Mouse (Mus musculus): ENCODE data around the gene Tuba1a.
"Not testable (repeated sequence)": the region's sequence is repeated elsewhere in the genome, so short reads cannot be mapped to it uniquely, and the experiment has no call there.

The Tuba1a gene

DNA sequence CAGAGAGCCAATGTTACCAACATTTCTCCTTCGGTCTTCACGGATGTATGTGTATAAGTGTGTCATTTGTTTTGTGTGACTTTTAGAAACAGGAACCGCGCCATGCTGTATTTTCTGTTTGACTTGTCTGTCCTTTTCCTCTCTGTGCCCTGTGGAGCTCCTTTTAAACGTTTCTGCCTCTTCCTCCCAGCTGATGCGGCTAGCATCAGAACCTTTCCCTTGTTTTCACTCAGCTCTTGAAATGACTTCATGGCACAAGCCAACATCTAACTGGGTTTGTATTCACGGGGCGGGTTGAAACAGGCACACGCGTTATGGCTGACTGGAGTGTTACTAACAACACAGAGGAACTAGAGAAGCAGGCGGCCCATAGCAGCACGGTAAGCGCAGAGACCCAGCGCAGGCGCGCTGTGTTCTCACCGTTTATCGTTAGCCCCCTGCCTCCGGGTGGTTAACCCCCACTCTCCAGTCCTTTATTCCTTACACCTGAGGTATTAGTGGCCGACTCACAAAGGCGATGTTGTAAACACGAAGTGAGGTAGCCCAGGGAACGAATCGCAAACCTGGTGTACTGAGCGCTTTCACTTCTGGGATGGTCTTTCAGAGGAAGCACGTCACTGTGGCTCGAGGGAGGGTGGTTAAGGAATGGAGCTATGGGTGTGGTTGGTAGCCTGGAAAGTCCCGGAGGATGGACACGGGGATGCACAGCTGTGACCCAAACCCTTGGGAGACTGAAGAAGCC, 31.9 kb upstream of the Tuba1a start:
- DNase-seq (ENCODE audit: low spot score) = peak; percentile 38

DNA sequence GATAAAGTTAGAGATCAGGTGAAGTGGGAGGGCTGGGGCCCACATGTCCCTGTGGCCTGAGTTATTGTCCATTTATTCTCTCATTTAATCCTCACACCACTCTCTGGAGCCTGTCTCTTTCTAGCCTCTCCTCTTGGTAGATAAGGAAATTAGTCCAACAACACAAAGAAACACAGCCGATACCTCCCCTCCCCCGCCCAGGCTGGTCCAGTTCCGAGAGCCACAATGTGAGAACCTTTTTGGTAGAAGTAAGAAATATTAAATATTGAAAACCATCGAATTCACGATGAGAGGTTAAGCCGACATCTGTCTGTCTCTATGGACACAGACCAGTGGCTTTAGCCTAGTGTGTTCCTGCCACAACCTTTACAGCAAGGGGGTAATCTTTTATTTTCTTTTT, 31.2 kb upstream of the Tuba1a start:
- DNase-seq (ENCODE audit: low spot score) = no peak

DNA sequence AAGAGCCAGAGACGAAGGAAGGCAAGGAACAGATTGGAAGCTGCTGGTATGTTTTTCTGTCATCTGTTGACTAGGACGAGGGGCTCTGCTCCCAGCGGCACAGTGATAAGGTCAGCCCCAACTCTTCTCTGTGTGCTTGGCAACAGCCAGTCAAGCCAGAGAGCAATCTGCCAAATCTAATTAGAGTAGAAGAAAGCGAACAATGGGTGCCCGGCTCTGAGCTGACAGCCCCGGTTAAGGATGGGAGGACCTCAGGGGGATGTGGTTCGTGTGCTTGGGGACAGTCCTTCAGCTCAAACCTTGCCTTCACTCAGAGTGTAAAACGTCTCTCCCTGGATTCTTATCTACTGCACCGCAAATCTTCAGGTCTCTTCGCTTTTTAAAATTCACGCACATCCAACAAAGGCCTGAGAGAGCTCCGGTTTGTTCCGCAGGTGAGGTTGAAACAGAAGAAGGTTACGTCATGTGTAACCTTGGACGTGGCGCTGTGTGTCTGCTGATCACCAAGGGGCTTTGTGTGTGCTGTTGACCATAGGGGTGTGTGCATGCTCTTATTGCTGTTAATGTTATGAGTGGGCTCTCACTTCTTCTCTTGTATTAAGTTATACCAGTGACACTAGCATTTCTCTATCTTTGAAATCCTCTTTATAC, 30.1 kb upstream of the Tuba1a start:
- no peak for DNase-seq (ENCODE audit: low spot score)

DNA sequence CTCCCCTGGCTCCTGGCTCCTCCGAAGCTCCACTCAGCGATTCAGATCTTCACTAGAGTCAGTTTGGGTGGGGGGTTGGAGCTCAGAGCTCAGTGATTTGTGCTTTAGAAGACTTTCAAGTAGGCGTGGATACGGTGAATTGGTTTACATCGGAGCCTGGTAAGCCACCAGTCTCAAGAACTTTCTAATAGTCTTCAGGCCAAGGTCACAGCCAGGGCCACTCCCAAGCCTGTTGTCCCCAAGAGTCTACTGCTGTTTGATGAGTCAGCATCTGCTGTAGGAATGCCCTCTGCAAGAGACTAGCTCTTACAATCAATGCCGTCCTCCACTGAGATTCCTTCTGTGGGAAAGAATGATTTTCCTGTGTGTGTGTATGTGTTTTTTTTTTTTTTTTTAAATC, 28.6 kb upstream of the Tuba1a start:
- no peak for DNase-seq (ENCODE audit: low spot score)

DNA sequence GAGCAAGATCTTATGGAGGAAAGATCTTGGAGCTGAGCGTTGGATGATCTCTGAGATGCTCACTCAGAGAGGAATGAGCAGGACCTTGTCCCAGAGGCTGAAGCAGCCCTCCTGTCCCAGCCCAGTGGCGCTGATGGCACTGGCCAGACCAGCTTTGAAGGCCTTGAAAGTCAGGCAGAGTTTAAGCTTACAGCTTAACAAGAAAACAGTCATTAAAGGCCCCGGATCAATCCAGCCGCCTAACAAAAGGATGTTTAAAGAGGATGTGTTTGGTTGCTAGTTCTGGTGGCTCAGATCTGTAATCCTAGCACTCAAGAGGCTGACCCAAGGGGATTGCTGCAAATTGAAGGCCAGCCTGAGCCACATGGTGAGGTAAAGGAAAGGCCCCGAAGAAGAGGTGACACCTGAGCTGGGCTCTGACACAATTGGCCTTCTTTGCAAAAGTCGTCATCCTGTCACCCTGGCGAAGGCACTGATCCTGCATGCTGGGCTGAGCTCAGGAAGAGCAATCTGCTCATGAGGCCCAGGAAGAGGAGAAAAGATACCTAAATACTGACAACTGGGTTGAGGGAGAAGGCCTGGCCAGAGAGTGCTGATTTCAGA, 26.6 kb upstream of the Tuba1a start:
- DNase-seq (ENCODE audit: low spot score) = no peak

DNA sequence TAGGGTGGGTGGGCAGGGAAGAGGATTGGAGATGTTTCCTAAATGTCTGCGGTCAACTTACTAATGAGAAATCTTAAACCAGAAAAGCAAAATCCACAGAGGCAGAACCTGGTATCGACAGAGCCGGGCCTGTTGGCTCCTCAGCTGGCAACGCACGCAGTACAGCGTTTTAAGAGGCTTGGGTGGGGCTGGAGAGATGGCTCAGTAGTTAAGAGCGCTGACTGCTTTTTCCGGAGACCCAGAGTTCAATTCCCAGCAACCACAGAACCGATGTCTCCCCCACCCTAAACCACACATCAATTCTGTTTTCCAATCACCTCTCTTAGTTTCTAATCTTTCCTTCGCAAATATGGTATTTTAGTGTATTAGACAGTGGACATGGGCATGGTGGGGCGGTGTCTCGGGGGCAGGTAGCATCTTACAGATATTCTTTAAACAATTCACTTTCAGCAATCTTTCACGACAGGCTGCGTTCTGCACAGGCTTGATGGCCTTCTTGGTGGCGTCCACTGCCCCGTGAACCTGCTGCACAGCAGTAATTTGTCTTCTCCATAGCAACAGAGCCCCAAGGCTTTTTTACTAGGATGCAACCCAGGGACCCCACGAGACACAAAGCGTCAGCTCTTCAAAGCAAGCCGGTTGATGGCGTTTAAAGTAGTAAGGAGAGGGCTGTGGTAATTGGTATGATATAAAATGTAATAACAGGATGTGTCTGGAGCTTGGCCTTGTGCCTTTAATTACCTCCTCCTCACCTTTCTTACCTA, 25.1 kb upstream of the Tuba1a start:
- DNase-seq (ENCODE audit: low spot score) = no peak

DNA sequence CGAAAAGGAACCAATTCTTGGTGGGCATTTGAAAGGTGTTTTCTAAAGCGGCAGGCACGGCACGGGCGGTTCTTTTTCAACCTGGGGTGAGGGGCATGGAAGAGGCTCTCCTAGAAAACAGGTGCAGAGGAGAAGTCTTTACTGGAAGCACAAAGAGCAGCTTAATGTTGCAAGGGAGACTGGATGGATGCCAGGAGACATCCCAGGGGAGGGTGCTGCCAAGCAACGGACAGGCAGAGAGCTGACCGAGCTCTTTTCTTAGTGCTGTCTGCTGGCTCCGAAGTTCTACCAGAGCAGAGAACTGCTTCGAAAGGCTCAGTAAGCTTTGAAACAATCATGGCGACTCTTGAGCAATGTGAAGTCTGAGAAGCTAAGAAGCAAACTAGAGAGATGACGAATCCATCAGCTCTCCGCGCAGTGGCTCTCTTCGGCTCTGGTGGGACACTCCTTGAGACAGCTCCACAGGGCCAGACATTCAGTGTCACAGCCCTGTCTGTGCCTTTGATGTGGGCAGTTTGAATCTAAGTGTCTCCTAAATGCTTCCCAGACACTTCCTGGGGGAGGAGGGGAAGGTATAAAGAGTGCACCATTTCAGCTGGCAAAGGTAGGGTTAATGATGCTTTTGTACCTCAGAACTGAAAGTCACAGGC, 24.4 kb upstream of the Tuba1a start:
- DNase-seq (ENCODE audit: low spot score) = no peak

DNA sequence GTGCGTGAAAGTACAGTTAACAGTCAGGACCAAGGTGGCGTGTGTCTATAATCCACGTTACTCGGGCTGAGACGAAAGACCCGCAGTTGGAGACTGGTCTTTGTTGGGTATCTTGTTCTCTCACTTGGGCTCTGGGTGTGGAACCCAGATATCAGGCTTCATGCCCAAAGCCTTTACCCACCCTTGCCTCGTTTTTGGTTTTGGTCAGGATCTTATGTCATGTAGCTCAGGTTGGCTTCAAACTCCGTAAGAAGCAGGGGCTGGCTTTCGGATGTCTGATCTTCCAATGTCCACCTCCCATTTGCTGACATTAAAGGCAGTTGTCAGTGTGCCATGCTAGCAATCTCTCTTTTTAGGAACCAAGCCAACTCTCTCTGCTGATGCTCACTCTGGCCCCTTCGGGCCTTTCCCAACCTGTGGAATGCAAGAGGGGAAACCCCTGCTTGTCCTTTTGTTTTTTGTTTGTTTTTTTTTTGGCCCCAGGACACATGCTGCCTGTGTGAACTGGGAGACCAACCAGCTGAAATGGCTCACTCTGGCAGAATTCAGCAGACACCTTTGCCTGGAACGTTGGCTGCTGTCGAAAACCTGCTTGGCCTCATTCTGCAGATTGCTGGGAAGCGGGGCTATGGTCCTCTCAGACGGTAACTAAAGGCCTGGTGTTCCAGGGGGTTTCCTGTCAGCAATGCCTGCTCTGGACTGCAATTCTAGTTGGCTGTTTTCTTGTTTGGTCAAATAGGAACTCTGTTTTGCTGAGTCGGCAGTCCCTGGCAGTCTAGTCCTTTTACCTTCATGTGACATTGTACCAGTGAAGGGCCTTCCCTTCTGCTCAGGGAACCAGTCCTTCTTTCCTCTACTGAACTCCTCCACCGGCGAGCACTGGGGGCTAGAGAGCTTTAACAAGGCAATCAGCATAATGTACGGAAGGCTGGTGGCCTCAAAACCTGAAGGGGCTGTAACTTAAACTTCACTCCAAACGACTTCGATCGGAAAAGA, 23.6 kb upstream of the Tuba1a start:
- DNase-seq (ENCODE audit: low spot score) = no peak

DNA sequence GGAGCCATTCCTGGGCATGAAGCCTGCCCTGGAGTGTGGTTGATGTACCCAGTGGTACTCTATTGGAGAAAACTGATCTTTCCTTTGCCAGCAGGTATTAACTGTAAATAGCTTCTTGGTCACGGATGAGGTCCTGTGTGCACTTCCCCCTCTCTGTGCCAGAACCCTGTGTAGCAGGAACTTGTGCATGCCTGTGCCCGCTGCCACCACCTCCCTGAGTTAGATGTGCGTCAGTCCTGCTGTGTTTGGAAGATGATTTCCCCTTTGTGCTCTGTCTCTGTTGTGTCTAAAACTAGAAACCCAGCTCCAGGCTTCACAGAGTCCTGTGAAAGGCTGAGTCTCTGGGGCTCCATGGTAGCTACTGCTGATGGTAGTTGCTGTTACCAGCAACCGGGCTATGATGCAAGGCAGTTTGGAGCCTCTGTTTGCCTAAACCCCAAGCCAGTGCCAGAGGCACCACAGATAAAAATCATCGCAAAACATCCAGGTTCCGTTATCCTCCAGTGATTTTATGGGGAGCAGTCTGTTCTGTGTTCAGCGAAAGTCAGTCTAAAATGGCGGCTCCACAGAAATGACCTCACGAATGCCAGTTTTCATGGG, 19.6 kb upstream of the Tuba1a start:
- no peak for DNase-seq (ENCODE audit: low spot score)

DNA sequence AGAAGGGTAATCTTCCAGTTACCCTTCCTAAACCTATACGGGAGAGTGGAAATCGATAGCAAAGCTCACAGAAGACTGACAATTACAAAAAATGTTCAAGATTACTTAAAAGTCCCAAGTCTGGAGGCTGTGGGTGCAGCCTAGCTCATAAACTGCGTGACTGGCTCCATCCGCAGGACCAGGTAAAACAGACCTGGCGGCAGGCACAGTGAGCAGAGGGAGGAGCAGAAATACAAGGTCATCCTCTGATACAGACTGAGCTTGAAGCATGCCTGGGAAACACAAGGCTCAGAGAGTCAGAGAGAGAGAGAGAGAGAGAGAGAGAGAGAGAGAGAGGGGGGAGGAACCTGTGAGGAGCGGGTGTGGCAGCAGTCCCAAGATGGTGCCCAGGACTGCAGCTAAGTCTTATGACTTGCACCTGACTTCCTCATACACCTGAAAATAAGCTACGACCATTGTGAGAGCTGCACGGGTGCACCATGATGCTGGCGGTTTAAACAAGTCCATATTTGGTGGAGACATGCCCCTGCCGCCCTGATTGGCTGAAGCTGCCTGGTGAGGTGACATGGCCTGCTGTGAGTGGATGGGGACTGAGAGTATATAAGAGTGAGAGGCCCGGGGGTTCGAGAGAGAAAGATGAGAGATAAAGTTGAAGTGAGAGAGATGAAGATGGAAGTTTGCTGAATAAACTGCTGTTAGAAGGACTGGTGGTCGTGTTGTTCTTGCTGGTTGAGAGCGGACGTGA, 18.2 kb upstream of the Tuba1a start:
- not testable (repeated sequence) for DNase-seq (ENCODE audit: low spot score)

DNA sequence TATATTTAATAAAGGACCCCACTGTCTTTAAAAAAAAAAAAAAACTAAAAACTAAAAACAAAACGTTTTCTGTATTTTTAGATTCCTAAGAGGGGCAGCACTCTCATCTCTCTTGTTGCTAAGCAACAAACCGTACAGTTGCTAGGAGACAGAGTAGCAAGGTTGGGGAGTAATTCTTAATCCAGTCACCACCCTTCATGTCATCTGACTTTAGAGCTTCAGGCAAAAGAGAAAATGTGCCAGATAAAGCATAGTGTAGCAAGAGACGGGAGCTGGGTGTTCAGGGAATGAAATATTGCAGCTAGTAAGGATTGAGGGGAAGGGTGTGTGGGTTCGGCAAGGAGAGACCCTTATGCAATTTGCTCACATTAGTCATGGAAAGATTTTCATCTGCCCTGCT, 17.6 kb upstream of the Tuba1a start:
- no peak for DNase-seq (ENCODE audit: low spot score)

DNA sequence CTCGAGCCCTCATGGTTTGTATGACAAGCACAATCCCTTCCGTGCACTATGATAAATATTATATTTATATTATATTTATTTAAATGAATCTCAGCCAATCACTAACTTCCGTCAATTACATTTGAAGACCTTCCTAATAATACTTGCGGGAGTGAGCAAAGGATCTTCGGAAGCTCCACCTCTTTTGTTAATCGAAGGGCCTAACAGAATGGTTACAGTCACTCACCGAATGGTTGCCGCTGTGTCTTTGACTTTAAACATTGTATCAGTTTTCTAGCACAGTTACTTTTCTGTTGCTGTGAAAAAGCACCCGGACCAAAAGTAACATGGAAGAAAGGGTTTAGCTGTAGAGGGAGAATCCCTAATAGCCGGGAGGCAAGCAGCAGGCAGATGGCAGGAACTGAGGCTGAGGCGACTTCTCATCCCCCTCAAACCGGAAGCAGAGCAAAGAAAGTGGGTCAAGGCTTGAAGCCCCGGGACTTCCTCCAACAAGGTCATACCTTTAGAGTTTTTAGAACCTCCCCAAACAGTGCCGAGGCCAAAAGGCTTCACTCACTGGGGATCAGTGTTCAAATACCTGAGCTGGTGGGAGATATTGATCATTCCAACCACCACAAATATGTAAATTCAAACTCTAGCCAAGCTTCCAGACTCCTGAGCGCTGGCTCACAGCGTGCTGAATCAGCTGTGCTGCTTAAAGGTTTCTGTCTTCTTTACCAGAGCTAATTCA, 16.0 kb upstream of the Tuba1a start:
- no peak for DNase-seq (ENCODE audit: low spot score)

DNA sequence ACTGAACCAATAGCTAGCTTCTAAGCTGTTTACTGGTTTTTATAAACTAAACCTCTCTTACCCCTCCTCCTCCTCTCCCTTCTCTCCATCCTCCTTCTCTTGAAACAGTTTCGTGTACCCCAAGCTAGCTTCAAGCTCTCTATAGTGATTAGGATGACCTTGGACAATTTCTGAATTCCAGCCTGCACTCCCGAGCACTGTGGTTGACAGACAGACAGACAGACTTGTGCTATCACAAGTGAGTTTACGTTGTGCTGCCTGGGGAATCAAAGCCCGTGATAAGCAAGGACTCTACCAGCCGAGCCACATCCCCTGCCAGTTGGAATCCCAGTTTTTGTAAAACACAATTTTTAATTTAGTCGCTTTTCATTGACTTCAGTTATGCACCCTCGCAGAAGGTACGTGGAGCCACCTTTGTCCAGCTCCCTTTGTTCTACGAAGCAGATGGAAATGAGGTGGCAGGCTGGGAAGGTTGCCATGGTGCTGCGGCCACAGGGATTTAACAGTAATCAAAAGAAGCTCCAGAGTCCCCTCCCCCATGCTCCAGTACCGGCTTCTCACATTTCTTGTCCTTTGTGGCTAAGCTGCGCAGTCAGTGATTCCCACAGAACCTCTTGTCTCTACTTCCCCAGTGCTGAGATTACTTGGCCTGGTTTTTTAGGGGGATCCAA, 15.3 kb upstream of the Tuba1a start:
- no peak for DNase-seq (ENCODE audit: low spot score)

DNA sequence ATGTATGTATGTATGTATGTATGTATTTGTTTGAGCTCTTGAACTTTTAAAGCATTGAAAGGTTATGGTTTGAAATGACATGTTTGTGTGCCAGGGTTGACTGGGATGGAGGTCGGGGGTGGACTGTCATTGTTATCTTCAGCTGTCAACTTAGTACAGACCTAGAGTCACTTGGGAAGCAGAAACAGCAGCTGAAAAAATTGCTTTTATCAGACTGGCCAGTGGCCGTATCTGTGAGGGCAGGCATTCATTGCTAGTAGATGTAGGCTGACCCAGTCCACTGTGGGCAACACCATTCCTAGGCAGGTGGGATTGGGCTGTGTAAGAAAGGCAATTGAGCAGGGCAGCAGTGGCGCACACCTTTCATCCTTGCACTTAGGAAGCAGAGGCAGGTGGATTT, 6.0 kb upstream of the Tuba1a start:
- DNase-seq (ENCODE audit: low spot score) = no peak

DNA sequence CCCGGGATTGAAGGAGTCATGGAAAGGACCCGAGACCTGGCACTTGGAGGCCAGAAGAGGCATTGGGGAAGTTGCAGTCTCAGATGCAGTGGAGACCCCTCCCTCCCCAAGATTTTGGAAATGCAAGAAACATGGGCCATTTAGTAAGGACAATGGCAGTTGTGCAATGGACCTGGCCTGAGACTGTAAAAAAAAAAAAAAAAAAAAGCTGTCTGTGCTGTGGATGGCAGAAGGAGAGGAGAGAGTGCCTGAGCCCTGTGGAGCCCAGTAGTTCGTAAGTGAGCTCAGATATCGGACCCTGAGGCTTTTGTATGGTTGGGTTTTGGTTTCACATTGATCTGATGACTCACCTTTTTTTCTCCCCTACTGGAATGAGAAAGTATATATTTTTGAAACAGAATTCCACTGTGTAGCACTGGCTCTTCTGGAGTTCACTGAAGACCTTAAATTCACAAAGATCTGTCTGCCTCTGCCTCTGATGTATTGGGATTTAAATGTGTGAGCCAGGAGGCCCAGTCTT, 5.5 kb upstream of the Tuba1a start:
- no peak for DNase-seq (ENCODE audit: low spot score)

DNA sequence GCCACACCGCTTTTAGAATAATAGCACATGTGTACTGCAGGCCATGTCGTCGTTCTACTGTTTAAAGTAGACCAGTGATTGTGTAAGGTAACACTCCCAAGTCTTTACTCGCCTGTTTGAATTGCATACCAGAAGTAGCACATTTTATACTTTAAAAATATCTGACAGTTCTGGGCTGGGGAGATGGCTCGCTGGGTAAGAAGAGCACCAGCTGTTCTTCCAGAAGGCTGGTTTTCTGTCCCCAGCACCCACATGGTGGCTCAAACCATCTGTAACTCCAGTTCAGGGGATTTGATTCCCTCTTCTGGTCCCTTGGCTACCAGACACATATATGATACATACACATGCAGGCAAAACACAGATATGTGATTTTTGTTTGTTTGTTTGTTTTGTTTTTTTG, 4.0 kb upstream of the Tuba1a start:
- no peak for DNase-seq (ENCODE audit: low spot score)

DNA sequence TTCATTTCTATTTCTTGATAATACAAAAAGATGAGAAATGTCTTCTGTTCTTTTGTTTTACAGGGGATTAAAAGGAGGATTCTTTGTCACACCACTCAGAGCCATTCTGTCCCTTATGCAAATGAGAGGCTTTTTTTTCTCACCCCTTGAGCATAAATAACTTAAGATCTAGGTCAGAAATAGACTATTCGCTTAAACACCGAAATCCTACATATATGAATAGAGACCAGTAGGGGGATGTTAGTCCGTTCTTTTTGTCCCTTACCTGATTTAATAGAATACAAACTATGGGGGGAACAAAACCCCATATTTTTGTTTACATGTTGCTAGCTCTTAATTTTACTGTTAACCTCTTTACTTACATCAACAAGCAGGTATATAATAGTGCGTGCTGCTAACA, 2.5 kb upstream of the Tuba1a start:
- no peak for DNase-seq (ENCODE audit: low spot score)

DNA sequence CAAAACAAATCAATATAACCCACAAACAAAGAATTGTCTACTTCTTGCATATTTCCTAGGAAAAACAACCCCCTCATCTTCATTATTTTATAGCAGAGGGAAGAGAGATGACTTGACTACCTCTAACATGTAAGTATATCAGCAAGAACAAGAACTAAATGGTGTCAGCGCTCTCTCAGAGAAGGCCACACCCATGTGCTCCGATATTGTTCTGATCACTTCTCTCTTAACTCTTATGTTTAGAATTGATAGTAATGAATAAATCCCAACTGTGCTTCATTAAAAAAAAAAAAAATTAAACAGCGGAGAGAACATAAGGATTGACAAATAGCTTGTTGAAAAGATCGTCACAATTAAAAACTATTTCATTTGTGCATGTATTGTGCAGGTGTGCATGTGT, 1.8 kb upstream of the Tuba1a start:
- DNase-seq (ENCODE audit: low spot score) = no peak
